In genomic region chr6:28482711-28483315, GRCm38 (mm10) we compare ENCODE assay signal across 14 mouse cellular contexts. TPM values are rescaled to one million over a fixed set of nuclear protein-coding genes. Genes with fewer than 3 reads are reported as not detected.
DNase-seq lines count a peak whose midpoint lies in the region; ATAC-seq and TF ChIP-seq lines count a peak whose summit lies in the region.
"Had no signal": no experiment of that assay in that cellular context is flagged by ENCODE, and none has a peak within 500 bp of the region (broad histone marks: within the 10 kb centered on the region; RNA-seq: fewer than 3 reads in every experiment).

No protein-coding gene starts in this region.

- 87% methylated on average over 4 of the region's 4 CpGs for WGBS in hindbrain, embryonic 14.5 days
- 85% methylated on average over 4 of the region's 4 CpGs for WGBS in hindbrain, embryonic 10.5 days
- WGBS in embryonic facial prominence, embryonic 13.5 days = 65% methylated on average over 4 of the region's 4 CpGs
- 30% methylated on average over 4 of the region's 4 CpGs for WGBS in liver, postnatal 0 days (ENCODE audit: insufficient replicate concordance)

- no peak for TF ChIP-seq POLR2A in CH12.LX (IDR thresholded peaks at IDR 0.05; ENCODE audit: low read depth, low read length)

- no peak for TF ChIP-seq CTCF in CH12.LX (conservative IDR thresholded peaks at IDR 0.05 in 1 of 2, IDR thresholded peaks at IDR 0.05 in 1 of 2; ENCODE audit: low read depth in 2 of 2, low read length in 2 of 2)
- no peak for TF ChIP-seq CTCF in liver, postnatal 0 days (IDR thresholded peaks at IDR 0.05; ENCODE audit: low read depth)

- H3K9ac ChIP-seq in hindbrain, embryonic 14.5 days = peak overlapping the region; percentile 20; the same call in 1 of the 2 replicates
- H3K9ac ChIP-seq in CH12.LX (ENCODE audit: insufficient read depth, low read depth) = peak overlapping the region; percentile 80
- peak overlapping the region; percentile 44; the same call in 1 of the 2 replicates for H3K9ac ChIP-seq in embryonic facial prominence, embryonic 13.5 days
- no peak overlapping the region for H3K9ac ChIP-seq in liver, postnatal 0 days (replicated peaks)
- H3K9ac ChIP-seq: neural tube, embryonic 12.5 days had no signal

- ATAC-seq in hindbrain, embryonic 14.5 days (ENCODE audit: low FRiP score) = no peak
- ATAC-seq in embryonic facial prominence, embryonic 13.5 days (ENCODE audit: insufficient number of reproducible peaks, insufficient read depth, low FRiP score, low TSS enrichment, low read depth) = no peak
- no peak for ATAC-seq in liver, postnatal 0 days
- ATAC-seq: forebrain, embryonic 16.5 days; hindbrain, embryonic 16.5 days had no signal

- no peak for TF ChIP-seq EP300 in CH12.LX (IDR thresholded peaks at IDR 0.05; ENCODE audit: low read length)
- no peak for TF ChIP-seq EP300 in liver, postnatal 0 days (IDR thresholded peaks at IDR 0.05; ENCODE audit: low read depth)

- no peak overlapping the region for H3K27ac ChIP-seq in hindbrain, embryonic 14.5 days
- no peak overlapping the region for H3K27ac ChIP-seq in hindbrain, embryonic 10.5 days
- H3K27ac ChIP-seq in CH12.LX (ENCODE audit: insufficient read depth, low read depth) = peak overlapping the region; percentile 44; the same call in 1 of the 2 replicates
- H3K27ac ChIP-seq in embryonic facial prominence, embryonic 13.5 days = no peak overlapping the region
- no peak overlapping the region for H3K27ac ChIP-seq in liver, postnatal 0 days (ENCODE audit: low read depth)
- H3K27ac ChIP-seq: neural tube, embryonic 12.5 days had no signal

- dilution Hi-C loops in CH12.LX (cut with MboI; ENCODE audit: extremely low pct_ligation_motif_present, extremely low pct_unique_long_range_greater_than_20kb, low sequenced_read_pairs) = no loop called here

- H3K4me2 ChIP-seq in hindbrain, embryonic 14.5 days (replicated peaks) = no peak overlapping the region
- peak overlapping the region; percentile 99 for H3K4me2 ChIP-seq in CH12.LX (ENCODE audit: insufficient read depth, low read depth, poor library complexity, severe bottlenecking)
- peak overlapping the region; percentile 74 for H3K4me2 ChIP-seq in embryonic facial prominence, embryonic 13.5 days
- peak overlapping the region; percentile 39 for H3K4me2 ChIP-seq in liver, postnatal 0 days (ENCODE audit: low read depth, low read length)

- TF ChIP-seq RAD21 in CH12.LX (IDR thresholded peaks at IDR 0.05; ENCODE audit: low read depth, low read length) = no peak

- peaks cover 12% of the 10 kb centered on the region for H3K4me1 ChIP-seq in hindbrain, embryonic 14.5 days (replicated peaks; ENCODE audit: control insufficient read depth, insufficient read depth, low read length)
- H3K4me1 ChIP-seq in hindbrain, embryonic 10.5 days (replicated peaks) = peaks cover 39% of the 10 kb centered on the region
- peaks cover 9 to 59% of the 10 kb centered on the region in 2 experiments for H3K4me1 ChIP-seq in CH12.LX (ENCODE audit: control insufficient read depth in 1 of 2, insufficient read depth in 2 of 2)
- peaks cover 58% of the 10 kb centered on the region for H3K4me1 ChIP-seq in embryonic facial prominence, embryonic 13.5 days
- peaks cover 49% of the 10 kb centered on the region for H3K4me1 ChIP-seq in liver, postnatal 0 days (ENCODE audit: insufficient read depth)

- in situ Hi-C loops in CH12.LX (cut with MboI; ENCODE audit: low pct_ligation_motif_present, low pct_unique_long_range_greater_than_20kb, low sequenced_read_pairs) = no loop called here

- H3K36me3 ChIP-seq in hindbrain, embryonic 14.5 days (replicated peaks; ENCODE audit: control insufficient read depth, insufficient read depth) = no peaks in the 10 kb centered on the region
- peaks cover 13% of the 10 kb centered on the region; the same call in 1 of the 2 replicates for H3K36me3 ChIP-seq in hindbrain, embryonic 10.5 days
- H3K36me3 ChIP-seq in CH12.LX (replicated peaks in 1 of 2; ENCODE audit: control insufficient read depth in 1 of 2, insufficient read depth in 1 of 2, low read length in 1 of 2) = peaks cover 9 to 49% of the 10 kb centered on the region in 2 experiments
- peaks cover 8% of the 10 kb centered on the region; the same call in 1 of the 2 replicates for H3K36me3 ChIP-seq in embryonic facial prominence, embryonic 13.5 days
- no peaks in the 10 kb centered on the region for H3K36me3 ChIP-seq in liver, postnatal 0 days (replicated peaks; ENCODE audit: insufficient read depth, low read length)

- no peak overlapping the region for H3K4me3 ChIP-seq in hindbrain, embryonic 14.5 days (replicated peaks; ENCODE audit: low read length)
- H3K4me3 ChIP-seq in hindbrain, embryonic 10.5 days = no peak overlapping the region
- peak overlapping the region; percentile 57 to 97 (median 97) for H3K4me3 ChIP-seq in CH12.LX (replicated peaks in 1 of 3; ENCODE audit: low read depth in 2 of 3, low read length in 2 of 3, poor library complexity in 1 of 3)
- H3K4me3 ChIP-seq in embryonic facial prominence, embryonic 13.5 days = 0 out of 2 replicates have a peak overlapping the region, but pooled peaks have one; percentile 1
- no peak overlapping the region for H3K4me3 ChIP-seq in liver, postnatal 0 days (ENCODE audit: low read depth, low read length)
- H3K4me3 ChIP-seq: neural tube, embryonic 12.5 days had no signal

- H3K9me3 ChIP-seq in hindbrain, embryonic 14.5 days (ENCODE audit: control insufficient read depth, low read length) = no peaks in the 10 kb centered on the region
- H3K9me3 ChIP-seq in hindbrain, embryonic 10.5 days = no peaks in the 10 kb centered on the region
- H3K9me3 ChIP-seq in CH12.LX (replicated peaks; ENCODE audit: low read length) = no peaks in the 10 kb centered on the region
- no peaks in the 10 kb centered on the region for H3K9me3 ChIP-seq in embryonic facial prominence, embryonic 13.5 days
- no peaks in the 10 kb centered on the region for H3K9me3 ChIP-seq in liver, postnatal 0 days (ENCODE audit: low read length)
- H3K9me3 ChIP-seq: neural tube, embryonic 12.5 days had no signal

- DNase-seq in hindbrain, embryonic 14.5 days (ENCODE audit: low spot score) = no peak
- DNase-seq in hindbrain, embryonic 10.5 days (ENCODE audit: low spot score) = no peak
- peak; percentile 30 for DNase-seq in CH12.LX (ENCODE audit: extremely low read depth)
- DNase-seq in liver, postnatal 0 days = no peak
- no peak for DNase-seq in ovary, postnatal 36 days (ENCODE audit: low spot score)
- DNase-seq in urinary bladder, postnatal 36 days (ENCODE audit: low spot score in 2 of 2) = no peak
- DNase-seq: lung, postnatal 14 days; right cerebral cortex, postnatal 4 days; thymus, postnatal 36 days had no signal

- H3K27me3 ChIP-seq in hindbrain, embryonic 14.5 days (ENCODE audit: control insufficient read depth, insufficient read depth, low read length) = no peaks in the 10 kb centered on the region
- H3K27me3 ChIP-seq in hindbrain, embryonic 10.5 days (ENCODE audit: insufficient read depth, poor library complexity, severe bottlenecking) = no peaks in the 10 kb centered on the region
- H3K27me3 ChIP-seq in CH12.LX (replicated peaks) = no peaks in the 10 kb centered on the region
- no peaks in the 10 kb centered on the region for H3K27me3 ChIP-seq in embryonic facial prominence, embryonic 13.5 days
- no peaks in the 10 kb centered on the region for H3K27me3 ChIP-seq in liver, postnatal 0 days (ENCODE audit: insufficient read depth, low read length)
- H3K27me3 ChIP-seq: neural tube, embryonic 12.5 days had no signal

- H3K79me2 ChIP-seq in CH12.LX (replicated peaks; ENCODE audit: control insufficient read depth, extremely low read depth, insufficient read depth, poor library complexity, severe bottlenecking) = peaks cover 75% of the 10 kb centered on the region

RNA-seq across cellular contexts. Expression of gene Snd1, which starts 7.9 kb away (rescaled TPM):
- polyA plus RNA-seq in hindbrain, embryonic 14.5 days (2014; fragmentation: Nextera tagmentation; extraction: Ambion mirVana) = 79.1 and 81.6 TPM in 2 replicates
- 112 and 117 TPM in 2 replicates for polyA plus RNA-seq in hindbrain, embryonic 10.5 days (2016; fragmentation: Nextera tagmentation; extraction: Ambion mirVana)
- total RNA-seq in CH12.LX (2012; rRNA removed) (288 and 377 TPM in 2 replicates), CH12.LX (2014; rRNA removed) (80.1 and 83.7 TPM in 2 replicates)
- polyA plus RNA-seq in CH12.LX (2012; ENCODE audit: insufficient read length, low read depth) = 197 and 210 TPM in 2 replicates
- 118 and 125 TPM in 2 replicates for polyA plus RNA-seq in embryonic facial prominence, embryonic 13.5 days (2015; fragmentation: Nextera tagmentation; extraction: Ambion mirVana)
- polyA plus RNA-seq in liver, postnatal 0 days (2015; fragmentation: Nextera tagmentation; extraction: Ambion mirVana) = 29.7 and 34.9 TPM in 2 replicates

RNA-seq across cellular contexts. Expression of gene Pax4, which starts 33.7 kb away (rescaled TPM):
- not detected in 2 replicates for polyA plus RNA-seq in hindbrain, embryonic 14.5 days (2014; fragmentation: Nextera tagmentation; extraction: Ambion mirVana)
- polyA plus RNA-seq in hindbrain, embryonic 10.5 days (2016; fragmentation: Nextera tagmentation; extraction: Ambion mirVana) = not detected in 2 replicates
- not detected in 2 replicates for total RNA-seq in CH12.LX (2012; rRNA removed)
- not detected in 2 replicates for total RNA-seq in CH12.LX (2014; rRNA removed)
- not detected in 2 replicates for polyA plus RNA-seq in CH12.LX (2012; ENCODE audit: insufficient read length, low read depth)
- not detected in 2 replicates for polyA plus RNA-seq in embryonic facial prominence, embryonic 13.5 days (2015; fragmentation: Nextera tagmentation; extraction: Ambion mirVana)
- not detected in 2 replicates for polyA plus RNA-seq in liver, postnatal 0 days (2015; fragmentation: Nextera tagmentation; extraction: Ambion mirVana)
- total RNA-seq: layer of hippocampus, adult 8-10 months had no signal
- polyA plus RNA-seq: hindbrain, embryonic 16.5 days; neural tube, embryonic 12.5 days had no signal

RNA-seq across cellular contexts. Expression of gene Gcc1, which starts 54.6 kb away (rescaled TPM):
- 8.6 and 10.2 TPM in 2 replicates for polyA plus RNA-seq in hindbrain, embryonic 14.5 days (2014; fragmentation: Nextera tagmentation; extraction: Ambion mirVana)
- polyA plus RNA-seq in hindbrain, embryonic 10.5 days (2016; fragmentation: Nextera tagmentation; extraction: Ambion mirVana) = 11.9 and 13.0 TPM in 2 replicates
- 7.4 and 7.8 TPM in 2 replicates for total RNA-seq in CH12.LX (2012; rRNA removed)
- 3.0 and 4.4 TPM in 2 replicates for total RNA-seq in CH12.LX (2014; rRNA removed)
- polyA plus RNA-seq in CH12.LX (2012; ENCODE audit: insufficient read length, low read depth) = 7.2 and 10.8 TPM in 2 replicates
- 9.9 and 12.2 TPM in 2 replicates for polyA plus RNA-seq in embryonic facial prominence, embryonic 13.5 days (2015; fragmentation: Nextera tagmentation; extraction: Ambion mirVana)
- 2.8 and 2.9 TPM in 2 replicates for polyA plus RNA-seq in liver, postnatal 0 days (2015; fragmentation: Nextera tagmentation; extraction: Ambion mirVana)

RNA-seq across cellular contexts. Expression of gene Fscn3, which starts 55.2 kb away (rescaled TPM):
- not detected in 2 replicates for polyA plus RNA-seq in hindbrain, embryonic 14.5 days (2014; fragmentation: Nextera tagmentation; extraction: Ambion mirVana)
- polyA plus RNA-seq in hindbrain, embryonic 10.5 days (2016; fragmentation: Nextera tagmentation; extraction: Ambion mirVana) = not detected in 2 replicates
- total RNA-seq in CH12.LX (2012; rRNA removed) (not detected in 2 replicates), CH12.LX (2014; rRNA removed) (not detected in 2 replicates)
- not detected in 2 replicates for polyA plus RNA-seq in CH12.LX (2012; ENCODE audit: insufficient read length, low read depth)
- polyA plus RNA-seq in embryonic facial prominence, embryonic 13.5 days (2015; fragmentation: Nextera tagmentation; extraction: Ambion mirVana) = not detected in 2 replicates
- polyA plus RNA-seq in liver, postnatal 0 days (2015; fragmentation: Nextera tagmentation; extraction: Ambion mirVana) = 0.06 and 0.11 TPM in 2 replicates
- total RNA-seq: layer of hippocampus, adult 8-10 months had no signal
- polyA plus RNA-seq: forebrain, embryonic 16.5 days; hindbrain, embryonic 16.5 days; neural tube, embryonic 12.5 days had no signal

RNA-seq across cellular contexts. Expression of gene Arf5, which starts 59.5 kb away (rescaled TPM):
- polyA plus RNA-seq in hindbrain, embryonic 14.5 days (2014; fragmentation: Nextera tagmentation; extraction: Ambion mirVana) = 417 and 419 TPM in 2 replicates
- 302 and 343 TPM in 2 replicates for polyA plus RNA-seq in hindbrain, embryonic 10.5 days (2016; fragmentation: Nextera tagmentation; extraction: Ambion mirVana)
- 59.6 and 67.3 TPM in 2 replicates for total RNA-seq in CH12.LX (2012; rRNA removed)
- 77.5 and 99.7 TPM in 2 replicates for total RNA-seq in CH12.LX (2014; rRNA removed)
- 101 and 104 TPM in 2 replicates for polyA plus RNA-seq in CH12.LX (2012; ENCODE audit: insufficient read length, low read depth)
- polyA plus RNA-seq in embryonic facial prominence, embryonic 13.5 days (2015; fragmentation: Nextera tagmentation; extraction: Ambion mirVana) = 358 and 407 TPM in 2 replicates
- 272 and 288 TPM in 2 replicates for polyA plus RNA-seq in liver, postnatal 0 days (2015; fragmentation: Nextera tagmentation; extraction: Ambion mirVana)

Comparison
In these comparisons a context has a peak if more than half of its experiments do, and no peak if none do; other contexts are left out.
1. H3K4me3 ChIP-seq: peak in CH12.LX (3 of 3) and embryonic facial prominence, embryonic 13.5 days (single experiment); none in hindbrain, embryonic 14.5 days (single experiment), hindbrain, embryonic 10.5 days (single experiment) and liver, postnatal 0 days (single experiment).